In the genomic region with DNA sequence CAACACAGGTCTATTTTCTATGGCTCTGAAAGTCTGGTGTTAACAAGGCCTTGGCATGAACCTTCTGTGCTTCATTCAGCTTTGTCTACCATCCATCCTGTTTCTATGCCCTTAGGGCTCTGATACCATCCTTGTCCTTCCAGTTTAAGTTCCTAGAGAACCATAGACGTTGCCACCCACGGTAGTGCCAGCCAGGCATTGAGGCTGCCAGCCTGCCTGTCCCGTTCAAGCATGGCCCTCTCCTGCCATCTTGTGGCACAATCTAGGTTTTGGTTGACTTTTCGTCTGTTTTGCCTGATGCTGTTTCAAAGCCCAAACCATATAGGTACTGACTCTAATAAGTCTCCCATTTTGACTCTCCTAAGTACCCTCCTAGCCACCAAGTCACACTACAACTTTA, we compare ENCODE assay signal across 8 mouse cellular contexts. TPM values are rescaled to one million over a fixed set of nuclear protein-coding genes. Genes with fewer than 3 reads are reported as not detected.
DNase-seq lines count a peak whose midpoint lies in the region; ATAC-seq and TF ChIP-seq lines count a peak whose summit lies in the region.

No protein-coding gene starts in this region.

- H3K4me3 ChIP-seq in spleen, adult 2 months (ENCODE audit: extremely low read depth, insufficient read depth, insufficient read length): no peak overlapping the region
- H3K4me3 ChIP-seq in intestine, embryonic 14.5 days (ENCODE audit: low read depth, low read length): no peak overlapping the region

- peak in 1 of 2 experiments; percentile 9 for DNase-seq in spleen, adult 2 months (ENCODE audit: low read depth in 1 of 2, low spot score in 2 of 2)
- DNase-seq in spleen, adult 12 weeks (ENCODE audit: low spot score): no peak
- peak; percentile 70 to 91 for DNase-seq in cerebellum, postnatal 4 days (ENCODE audit: low spot score in 2 of 2)
- peak; percentile 73 for DNase-seq in gastrocnemius, postnatal 10 days
- peak; percentile 81 for DNase-seq in intestine, embryonic 14.5 days (ENCODE audit: low spot score)
- DNase-seq in left cerebral cortex, postnatal 14 days (ENCODE audit: low spot score in 2 of 2): peak; percentile 83 to 87
- DNase-seq in naive thymus-derived CD4-positive, alpha-beta T cell, adult 2 months (ENCODE audit: low read depth): peak; percentile 38
- peak; percentile 26 to 34 for DNase-seq in thymus, adult 18-20 months

- no peaks in the 10 kb centered on the region for H3K9me3 ChIP-seq in intestine, embryonic 14.5 days (ENCODE audit: control insufficient read depth, low read length)

- H3K27me3 ChIP-seq in spleen, adult 2 months (ENCODE audit: control insufficient read depth, insufficient read depth, low read length): no peaks in the 10 kb centered on the region
- H3K27me3 ChIP-seq in intestine, embryonic 14.5 days (replicated peaks; ENCODE audit: control insufficient read depth, insufficient read depth, low read length): no peaks in the 10 kb centered on the region

- no peak overlapping the region for H3K9ac ChIP-seq in intestine, embryonic 14.5 days (ENCODE audit: low read length)

- H3K36me3 ChIP-seq in spleen, adult 2 months (ENCODE audit: control insufficient read depth, insufficient read depth, low read length): no peaks in the 10 kb centered on the region
- H3K36me3 ChIP-seq in intestine, embryonic 14.5 days (ENCODE audit: control insufficient read depth, insufficient read depth, low read length): no peaks in the 10 kb centered on the region

- 4% methylated on average over 4 of the region's 4 CpGs for WGBS in spleen, adult 2 months
- WGBS in intestine, embryonic 14.5 days: 4% methylated on average over 4 of the region's 4 CpGs

- TF ChIP-seq POLR2A in spleen, adult 2 months (IDR thresholded peaks at IDR 0.05; ENCODE audit: low read depth, low read length): no peak

- TF ChIP-seq CTCF in spleen, adult 2 months (IDR thresholded peaks at IDR 0.05; ENCODE audit: extremely low read depth, insufficient read depth, insufficient read length, insufficient replicate concordance): peak; percentile 49; the same call in 1 of the 2 replicates

- no peak overlapping the region for H3K27ac ChIP-seq in spleen, adult 2 months (ENCODE audit: insufficient read depth, low read length)
- no peak overlapping the region for H3K27ac ChIP-seq in intestine, embryonic 14.5 days (ENCODE audit: low read depth)

- no peaks in the 10 kb centered on the region for H3K4me1 ChIP-seq in spleen, adult 2 months (ENCODE audit: control insufficient read depth, insufficient read depth, insufficient read length)
- no peaks in the 10 kb centered on the region for H3K4me1 ChIP-seq in intestine, embryonic 14.5 days (replicated peaks; ENCODE audit: control insufficient read depth, insufficient read depth, low read length)

- ATAC-seq in intestine, embryonic 14.5 days (replicated peaks; ENCODE audit: low FRiP score, low TSS enrichment, low read depth): 0 out of 2 replicates have a peak, but pooled peaks have one; percentile 29

- intact Hi-C loops in left cerebral cortex, postnatal 14 days (cut with DNase I): loop anchor here (1.0 to 5.0 kb wide), 2 partner anchors 198 to 801 kb away; no protein-coding TSS in a partner anchor

- H3K4me2 ChIP-seq in intestine, embryonic 14.5 days (ENCODE audit: low read length): no peak overlapping the region

RNA-seq across cellular contexts. Expression of gene Iyd, which starts 8.7 kb away (rescaled TPM):
- not detected in 2 replicates for polyA plus RNA-seq in spleen, adult 2 months (2012; rRNA removed)
- under 1 TPM in 1 of 2 experiments, not detected in 1; 0.63 TPM for total RNA-seq in gastrocnemius, postnatal 10 days (2021)
- 1.1 and 2.2 TPM in 2 replicates for polyA plus RNA-seq in intestine, embryonic 14.5 days (2014; fragmentation: Nextera tagmentation; extraction: Ambion mirVana)
- total RNA-seq in left cerebral cortex, postnatal 14 days (2021): 1 to 10 TPM; 1.1 to 1.2 TPM
